Mouse (Mus musculus): Measurements from ENCODE around the gene Ifitm5. TPM values are rescaled to one million over a fixed set of nuclear protein-coding genes. Genes with fewer than 3 reads are reported as not detected.

Gene Ifitm5
- total and polyA plus RNA-seq, 2 experiments from 2014 or later: 0.63 TPM; not detected in 1

GRCm38 (mm10) chr7:140946980-140947379 lies 3.1 kb downstream of the Ifitm5 start:
- Histone ChIP-seq H3K4me1 (ENCODE audit: insufficient read depth, low read length) (no peaks in the 10 kb centered on the region), H3K36me3 (ENCODE audit: insufficient read depth, low read length) (no peaks in the 10 kb centered on the region), H3K9ac (replicated peaks; ENCODE audit: low read length, poor library complexity, severe bottlenecking) (no peak overlapping the region), H3K4me3 (ENCODE audit: low read depth, low read length) (no peak overlapping the region), H3K27ac (ENCODE audit: low read depth, low read length) (no peak overlapping the region), H3K27me3 (ENCODE audit: insufficient read depth, low read length) (no peaks in the 10 kb centered on the region), H3K4me2 (ENCODE audit: low read depth, low read length, poor library complexity, severe bottlenecking) (no peak overlapping the region), H3K9me3 (ENCODE audit: low read length) (no peaks in the 10 kb centered on the region)
- no peak for TF ChIP-seq CTCF (IDR thresholded peaks at IDR 0.05)
- 68% methylated on average over 7 of the region's 7 CpGs for WGBS
- ATAC-seq (ENCODE audit: low FRiP score): no peak
- no peak for DNase-seq (ENCODE audit: low spot score)

GRCm38 (mm10) chr7:140946311-140946710 lies 3.8 kb downstream of the Ifitm5 start:
- 92% methylated on average over 10 of the region's 10 CpGs for WGBS
- ATAC-seq (ENCODE audit: low FRiP score) (no peak), DNase-seq (ENCODE audit: low spot score) (no peak)
- Histone ChIP-seq H3K4me1 (ENCODE audit: insufficient read depth, low read length) (no peaks in the 10 kb centered on the region; the same call in 1 of the 2 replicates), H3K4me3 (ENCODE audit: low read depth, low read length) (no peak overlapping the region), H3K9ac (replicated peaks; ENCODE audit: low read length, poor library complexity, severe bottlenecking) (no peak overlapping the region), H3K4me2 (ENCODE audit: low read depth, low read length, poor library complexity, severe bottlenecking) (no peak overlapping the region), H3K36me3 (ENCODE audit: insufficient read depth, low read length) (no peaks in the 10 kb centered on the region), H3K9me3 (ENCODE audit: low read length) (no peaks in the 10 kb centered on the region), H3K27me3 (ENCODE audit: insufficient read depth, low read length) (no peaks in the 10 kb centered on the region), H3K27ac (ENCODE audit: low read depth, low read length) (no peak overlapping the region)
- TF ChIP-seq CTCF (IDR thresholded peaks at IDR 0.05): no peak

GRCm38 (mm10) chr7:140945247-140945646 lies 4.8 kb downstream of the Ifitm5 start:
- Histone ChIP-seq H3K27ac (ENCODE audit: low read depth, low read length) (no peak overlapping the region), H3K27me3 (ENCODE audit: insufficient read depth, low read length) (no peaks in the 10 kb centered on the region), H3K9me3 (ENCODE audit: low read length) (no peaks in the 10 kb centered on the region), H3K4me3 (ENCODE audit: low read depth, low read length) (no peak overlapping the region), H3K9ac (replicated peaks; ENCODE audit: low read length, poor library complexity, severe bottlenecking) (no peak overlapping the region), H3K36me3 (ENCODE audit: insufficient read depth, low read length) (no peaks in the 10 kb centered on the region), H3K4me2 (ENCODE audit: low read depth, low read length, poor library complexity, severe bottlenecking) (no peak overlapping the region), H3K4me1 (ENCODE audit: insufficient read depth, low read length) (no peaks in the 10 kb centered on the region; the same call in 1 of the 2 replicates)
- no peak for TF ChIP-seq CTCF (IDR thresholded peaks at IDR 0.05)
- 91% methylated on average over 5 of the region's 5 CpGs for WGBS
- DNase-seq (ENCODE audit: low spot score) (no peak), ATAC-seq (ENCODE audit: low FRiP score) (no peak)

- no peaks in the 10 kb centered on the region for H3K36me3 ChIP-seq (ENCODE audit: insufficient read depth, low read length)
- no peaks in the 10 kb centered on the region; the same call in 1 of the 2 replicates for H3K4me1 ChIP-seq (ENCODE audit: insufficient read depth, low read length)
- WGBS: 90% methylated on average over 7 of the region's 7 CpGs
- no peaks in the 10 kb centered on the region for H3K9me3 ChIP-seq (ENCODE audit: low read length)
- no peak overlapping the region for H3K4me2 ChIP-seq (ENCODE audit: low read depth, low read length, poor library complexity, severe bottlenecking)
- no peak for TF ChIP-seq CTCF (IDR thresholded peaks at IDR 0.05)
- no peak overlapping the region for H3K9ac ChIP-seq (replicated peaks; ENCODE audit: low read length, poor library complexity, severe bottlenecking)
- DNase-seq (ENCODE audit: low spot score) (no peak), ATAC-seq (ENCODE audit: low FRiP score) (no peak)
- H3K27ac ChIP-seq (ENCODE audit: low read depth, low read length): no peak overlapping the region
- H3K27me3 ChIP-seq (ENCODE audit: insufficient read depth, low read length): no peaks in the 10 kb centered on the region
- H3K4me3 ChIP-seq (ENCODE audit: low read depth, low read length): no peak overlapping the region
These were observed 5.9 kb downstream of the Ifitm5 start for GRCm38 (mm10) chr7:140944236-140944635.

- Histone ChIP-seq H3K27me3 (ENCODE audit: insufficient read depth, low read length) (no peaks in the 10 kb centered on the region), H3K36me3 (ENCODE audit: insufficient read depth, low read length) (no peaks in the 10 kb centered on the region), H3K4me2 (ENCODE audit: low read depth, low read length, poor library complexity, severe bottlenecking) (no peak overlapping the region), H3K4me3 (ENCODE audit: low read depth, low read length) (no peak overlapping the region), H3K9me3 (ENCODE audit: low read length) (no peaks in the 10 kb centered on the region), H3K4me1 (ENCODE audit: insufficient read depth, low read length) (no peaks in the 10 kb centered on the region; the same call in 1 of the 2 replicates), H3K27ac (ENCODE audit: low read depth, low read length) (no peak overlapping the region), H3K9ac (replicated peaks; ENCODE audit: low read length, poor library complexity, severe bottlenecking) (no peak overlapping the region)
- 91% methylated on average over 4 of the region's 4 CpGs for WGBS
- ATAC-seq (ENCODE audit: low FRiP score) (no peak), DNase-seq (ENCODE audit: low spot score) (no peak)
- no peak for TF ChIP-seq CTCF (IDR thresholded peaks at IDR 0.05)
These were observed 6.7 kb downstream of the Ifitm5 start for GRCm38 (mm10) chr7:140943356-140943755.

- H3K36me3 ChIP-seq (ENCODE audit: insufficient read depth, low read length): no peaks in the 10 kb centered on the region
- no peak for DNase-seq (ENCODE audit: low spot score)
- no peak for ATAC-seq (ENCODE audit: low FRiP score)
- H3K9ac ChIP-seq (replicated peaks; ENCODE audit: low read length, poor library complexity, severe bottlenecking): no peak overlapping the region
- no peak overlapping the region for H3K4me2 ChIP-seq (ENCODE audit: low read depth, low read length, poor library complexity, severe bottlenecking)
- H3K27ac ChIP-seq (ENCODE audit: low read depth, low read length): no peak overlapping the region
- WGBS: 94% methylated on average over 10 of the region's 10 CpGs
- no peaks in the 10 kb centered on the region for H3K9me3 ChIP-seq (ENCODE audit: low read length)
- no peaks in the 10 kb centered on the region; the same call in 1 of the 2 replicates for H3K4me1 ChIP-seq (ENCODE audit: insufficient read depth, low read length)
- H3K4me3 ChIP-seq (ENCODE audit: low read depth, low read length): no peak overlapping the region
- TF ChIP-seq CTCF (IDR thresholded peaks at IDR 0.05): no peak
- no peaks in the 10 kb centered on the region for H3K27me3 ChIP-seq (ENCODE audit: insufficient read depth, low read length)
These were observed 7.3 kb downstream of the Ifitm5 start for GRCm38 (mm10) chr7:140942811-140943210.
